Mouse (Mus musculus) limb, embryonic 13.5 days (tissue): ENCODE measurements around the gene Cry2. TPM values are rescaled to one million over a fixed set of nuclear protein-coding genes. Genes with fewer than 3 reads are reported as not detected.
"Not testable (repeated sequence)": the region's sequence is repeated elsewhere in the genome, so short reads cannot be mapped to it uniquely, and the experiment has no call there.

ENCODE experiments used
- ATAC-seq: fragments of 200-750 bp; cut with Nextera tagmentation; 2 replicates; pipeline ENCODE4 v1.8.0; 2017; ENCODE audit warnings: low read depth, moderate number of reproducible peaks, moderate TSS enrichment; ENCODE audit not compliant: low FRiP score
- H3K27ac ChIP-seq: fragments of 300-500 bp; sonication (generic); 2 replicates; pipeline ENCODE4 v1.5.1; 2015; ENCODE audit warnings: inconsistent platforms, mild to moderate bottlenecking, moderate library complexity
- H3K27me3 ChIP-seq: fragments of 300-500 bp; sonication (generic); 2 replicates; pipeline ENCODE4 v1.6.1; 2015; ENCODE audit warnings: mild to moderate bottlenecking, inconsistent platforms
- H3K36me3 ChIP-seq: fragments of 300-500 bp; sonication (generic); 2 replicates; pipeline ENCODE4 v1.6.1; 2015; ENCODE audit warnings: inconsistent platforms, mild to moderate bottlenecking, moderate library complexity
- H3K4me1 ChIP-seq: fragments of 300-500 bp; sonication (generic); 2 replicates; pipeline ENCODE4 v1.6.1; 2015; ENCODE audit warnings: inconsistent platforms
- H3K4me2 ChIP-seq: fragments of 300-500 bp; sonication (generic); replicated peaks from 2 replicates; pipeline ENCODE4 v1.6.1; 2015; ENCODE audit warnings: inconsistent platforms, mild to moderate bottlenecking, moderate library complexity
- H3K4me3 ChIP-seq: fragments of 300-500 bp; sonication (generic); 2 replicates; pipeline ENCODE4 v1.5.1; 2015; ENCODE audit warnings: moderate library complexity, mild to moderate bottlenecking, inconsistent platforms
- H3K9ac ChIP-seq: fragments of 300-500 bp; sonication (generic); 2 replicates; pipeline ENCODE4 v1.6.1; 2015; ENCODE audit warnings: mild to moderate bottlenecking, inconsistent platforms
- H3K9me3 ChIP-seq: fragments of 300-500 bp; sonication (generic); 2 replicates; pipeline ENCODE4 v1.6.1; 2016; ENCODE audit warnings: inconsistent platforms
- WGBS: fragments of 180-500 bp; shearing (Covaris S2); methylation state at CpG from one replicate; pipeline ENCODE4 v1.1.7; 2015; 5-methylcytosine and 5-hydroxymethylcytosine counted together
- polyA plus RNA-seq: library from polyadenylated mRNA; unstranded; fragments of >200 nt; fragmentation: Nextera tagmentation; extraction: Ambion mirVana; gene quantifications from 2 replicates; pipeline ENCODE4 v1.2.1, GENCODE M21; 2015

The Cry2 gene
- polyA plus RNA-seq: 31.0 and 34.9 TPM in 2 replicates

GRCm38 (mm10) chr2:92433578-92434374, at the start of gene Cry2:
Gene Cry2 (minus strand): TSS chr2:92434043.
- Histone ChIP-seq H3K27me3 (peaks cover 7% of the 10 kb centered on the region; the same call in 1 of the 2 replicates), H3K4me3 (peak within 1 kb of the TSS; percentile 94), H3K27ac (peak within 1 kb of the TSS; percentile 33; the same call in 1 of the 2 replicates), H3K4me1 (peaks cover 50% of the 10 kb centered on the region), H3K9me3 (no peaks in the 10 kb centered on the region), H3K4me2 (peak within 1 kb of the TSS; percentile 83), H3K9ac (peak within 1 kb of the TSS; percentile 89), H3K36me3 (no peaks in the 10 kb centered on the region)
- WGBS: under 1% methylated on average over 75 of the region's 76 CpGs
- ATAC-seq: peak; percentile 99

GRCm38 (mm10) chr2:92483505-92483904, 49.7 kb upstream of the Cry2 start:
- Histone ChIP-seq H3K36me3 (no peaks in the 10 kb centered on the region), H3K4me3 (no peak overlapping the region), H3K9ac (no peak overlapping the region), H3K27me3 (peaks cover 60% of the 10 kb centered on the region), H3K4me1 (peaks cover 4% of the 10 kb centered on the region; the same call in 1 of the 2 replicates), H3K9me3 (no peaks in the 10 kb centered on the region), H3K4me2 (no peak overlapping the region), H3K27ac (no peak overlapping the region)
- WGBS: 44% methylated on average over 5 of the region's 5 CpGs
- ATAC-seq: no peak

- Histone ChIP-seq H3K9me3 (no peaks in the 10 kb centered on the region), H3K27ac (no peak overlapping the region), H3K4me3 (no peak overlapping the region), H3K4me1 (peaks cover 10% of the 10 kb centered on the region), H3K9ac (no peak overlapping the region), H3K36me3 (no peaks in the 10 kb centered on the region), H3K27me3 (peaks cover 54% of the 10 kb centered on the region), H3K4me2 (no peak overlapping the region)
- 34% methylated on average over 1 of the region's 1 CpGs for WGBS
- no peak for ATAC-seq
These were observed 48.7 kb upstream of the Cry2 start for GRCm38 (mm10) chr2:92482551-92482950.

- Histone ChIP-seq H3K27ac (no peak overlapping the region), H3K36me3 (no peaks in the 10 kb centered on the region), H3K9ac (no peak overlapping the region), H3K4me2 (no peak overlapping the region), H3K4me3 (no peak overlapping the region), H3K9me3 (no peaks in the 10 kb centered on the region), H3K4me1 (peaks cover 6% of the 10 kb centered on the region; the same call in 1 of the 2 replicates), H3K27me3 (peaks cover 14% of the 10 kb centered on the region)
- ATAC-seq: no peak
- 88% methylated on average over 4 of the region's 4 CpGs for WGBS
These were observed 44.5 kb upstream of the Cry2 start for GRCm38 (mm10) chr2:92478313-92478688.

- no peak for ATAC-seq
- Histone ChIP-seq H3K27me3 (peaks cover 9% of the 10 kb centered on the region), H3K9me3 (no peaks in the 10 kb centered on the region), H3K36me3 (no peaks in the 10 kb centered on the region), H3K9ac (no peak overlapping the region), H3K27ac (peak overlapping the region; percentile 40; the same call in 1 of the 2 replicates), H3K4me2 (no peak overlapping the region), H3K4me3 (no peak overlapping the region), H3K4me1 (peaks cover 6% of the 10 kb centered on the region; the same call in 1 of the 2 replicates)
- WGBS: 72% methylated on average over 12 of the region's 12 CpGs
These were observed 43.9 kb upstream of the Cry2 start for GRCm38 (mm10) chr2:92477672-92478312.

- 80% methylated on average over 7 of the region's 7 CpGs for WGBS
- not testable (repeated sequence) for ATAC-seq, H3K4me1 ChIP-seq, H3K9me3 ChIP-seq, H3K27ac ChIP-seq, H3K9ac ChIP-seq, H3K27me3 ChIP-seq, H3K4me3 ChIP-seq, H3K4me2 ChIP-seq, H3K36me3 ChIP-seq
These were observed 42.7 kb upstream of the Cry2 start for GRCm38 (mm10) chr2:92476580-92476979.

GRCm38 (mm10) chr2:92475711-92476110, 41.9 kb upstream of the Cry2 start:
- Histone ChIP-seq H3K4me1 (peaks cover 6% of the 10 kb centered on the region; the same call in 1 of the 2 replicates), H3K27me3 (no peaks in the 10 kb centered on the region), H3K27ac (no peak overlapping the region), H3K4me2 (no peak overlapping the region), H3K36me3 (no peaks in the 10 kb centered on the region), H3K9ac (no peak overlapping the region), H3K9me3 (no peaks in the 10 kb centered on the region), H3K4me3 (no peak overlapping the region)
- 70% methylated on average over 2 of the region's 2 CpGs for WGBS
- no peak for ATAC-seq

GRCm38 (mm10) chr2:92474920-92475319, 41.1 kb upstream of the Cry2 start:
- 84% methylated on average over 3 of the region's 3 CpGs for WGBS
- Histone ChIP-seq H3K9ac (no peak overlapping the region), H3K4me2 (no peak overlapping the region), H3K36me3 (no peaks in the 10 kb centered on the region), H3K4me3 (no peak overlapping the region), H3K4me1 (peaks cover 6% of the 10 kb centered on the region; the same call in 1 of the 2 replicates), H3K9me3 (no peaks in the 10 kb centered on the region), H3K27me3 (no peaks in the 10 kb centered on the region), H3K27ac (no peak overlapping the region)
- ATAC-seq: no peak

- Histone ChIP-seq H3K9ac (no peak overlapping the region), H3K27ac (no peak overlapping the region), H3K27me3 (no peaks in the 10 kb centered on the region), H3K4me2 (no peak overlapping the region), H3K4me1 (no peaks in the 10 kb centered on the region), H3K9me3 (no peaks in the 10 kb centered on the region), H3K36me3 (no peaks in the 10 kb centered on the region), H3K4me3 (no peak overlapping the region)
- ATAC-seq: no peak
- 83% methylated on average over 12 of the region's 12 CpGs for WGBS
These were observed 38.2 kb upstream of the Cry2 start for GRCm38 (mm10) chr2:92471886-92472670.

GRCm38 (mm10) chr2:92464690-92465089, 30.8 kb upstream of the Cry2 start:
- WGBS: 74% methylated on average over 3 of the region's 3 CpGs

GRCm38 (mm10) chr2:92461215-92461614, 27.4 kb upstream of the Cry2 start:
- no peaks in the 10 kb centered on the region for H3K36me3 ChIP-seq
- H3K9me3 ChIP-seq: no peaks in the 10 kb centered on the region
- WGBS: 90% methylated on average over 1 of the region's 1 CpGs
- no peak overlapping the region for H3K4me3 ChIP-seq
- peaks cover 31% of the 10 kb centered on the region for H3K4me1 ChIP-seq
- ATAC-seq: no peak
- no peak overlapping the region for H3K27ac ChIP-seq
- no peak overlapping the region for H3K4me2 ChIP-seq
- peaks cover 31% of the 10 kb centered on the region for H3K27me3 ChIP-seq
- H3K9ac ChIP-seq: no peak overlapping the region

More at GRCm38 (mm10) chr2:92464690-92465089, 30.8 kb upstream of the Cry2 start:
- no peaks in the 10 kb centered on the region for H3K9me3 ChIP-seq
- H3K9ac ChIP-seq: no peak overlapping the region
- ATAC-seq: no peak
- no peaks in the 10 kb centered on the region for H3K36me3 ChIP-seq
- H3K27me3 ChIP-seq: peaks cover 31% of the 10 kb centered on the region
- no peak overlapping the region for H3K27ac ChIP-seq
- no peak overlapping the region for H3K4me2 ChIP-seq
- H3K4me1 ChIP-seq: peaks cover 5% of the 10 kb centered on the region
- H3K4me3 ChIP-seq: no peak overlapping the region
